Mouse (Mus musculus) macrophage (primary cell): ENCODE data around the gene 4931414P19Rik. TPM values are rescaled to one million over a fixed set of nuclear protein-coding genes. Genes with fewer than 3 reads are reported as not detected.

Source experiments
- H3K27ac ChIP-seq: fragments of 350-480 bp; formaldehyde crosslinking; 2 replicates; pipeline ENCODE4 v1.9.0; 2021
- H3K36me3 ChIP-seq: fragments of 350-480 bp; formaldehyde crosslinking; 2 replicates; pipeline ENCODE4 v1.9.0; 2021; ENCODE audit errors: inconsistent target
- H3K4me3 ChIP-seq: fragments of 350-480 bp; formaldehyde crosslinking; 2 replicates; pipeline ENCODE4 v1.9.0; 2021; ENCODE audit errors: inconsistent target
- H3K79me2 ChIP-seq: fragments of 350-480 bp; formaldehyde crosslinking; 2 replicates; pipeline ENCODE4 v1.9.0; 2021; ENCODE audit errors: inconsistent target
- WGBS: methylation state at CpG from one replicate; pipeline ENCODE4 v1.1.7; 2026; ENCODE audit warnings: inconsistent platforms; ENCODE audit not compliant: missing documents; 5-methylcytosine and 5-hydroxymethylcytosine counted together
- polyA plus RNA-seq: library from polyadenylated mRNA; stranded (reverse); fragments of 250-400 nt; gene quantifications from 3 replicates; pipeline ENCODE4 v1.2.4, GENCODE M21; 2018; ENCODE audit warnings: inconsistent platforms

4931414P19Rik gene
- polyA plus RNA-seq, 1 experiment from 2014 or later: 3.9 TPM

DNA sequence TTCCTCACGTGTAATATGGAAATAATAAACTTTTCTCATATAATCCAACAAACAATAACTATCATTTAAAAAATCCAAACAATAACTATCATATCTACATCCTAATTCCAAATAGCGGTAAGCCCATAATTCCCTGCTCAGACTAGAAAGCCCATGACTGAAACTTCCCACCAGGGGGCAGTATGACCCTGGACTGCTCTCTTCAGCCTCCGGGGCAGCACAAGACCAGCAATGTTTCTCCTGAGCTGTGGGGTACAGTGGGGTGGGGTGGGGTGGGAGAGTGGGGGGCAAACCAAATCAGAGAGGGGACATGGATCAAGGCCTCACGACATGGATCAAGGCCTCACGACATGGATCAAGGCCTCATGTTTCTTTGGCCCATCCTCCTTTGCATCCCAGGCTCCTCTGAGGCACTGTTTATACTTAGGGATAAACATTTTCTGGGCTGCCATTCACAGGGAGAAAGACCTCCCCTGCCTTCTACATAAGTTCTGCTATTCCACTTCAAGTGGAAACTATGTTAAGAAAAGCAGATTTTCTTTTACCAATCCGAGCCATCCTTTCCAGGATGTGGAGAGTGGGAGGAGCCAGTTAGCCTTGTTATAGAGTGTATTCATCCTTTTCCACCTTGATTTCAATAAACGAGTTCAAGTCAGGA, 22.0 kb downstream of the 4931414P19Rik start:
- 73% methylated on average over 7 of the region's 7 CpGs for WGBS
- H3K36me3 ChIP-seq: no peaks in the 10 kb centered on the region

DNA sequence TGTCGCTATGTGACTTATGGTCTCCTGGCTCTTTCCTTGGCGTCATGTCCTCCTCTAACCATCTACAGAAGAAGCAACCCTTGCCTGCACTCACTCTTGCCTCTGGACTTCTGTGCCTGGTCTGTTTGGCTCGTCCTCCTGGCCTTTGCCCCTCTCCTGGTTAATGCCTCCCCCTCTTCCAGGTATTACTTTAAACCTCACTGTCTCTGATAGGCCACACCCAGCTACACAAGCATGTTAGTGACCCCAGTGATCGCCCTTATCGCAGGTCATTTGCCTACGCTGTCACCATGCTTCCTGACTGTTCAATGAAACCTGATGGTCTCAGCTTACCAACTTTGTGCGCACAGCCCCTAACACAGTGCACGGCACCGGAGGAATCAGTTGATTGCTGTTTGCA, 23.3 kb downstream of the 4931414P19Rik start:
- 98% methylated on average over 9 of the region's 9 CpGs for WGBS
- H3K27ac ChIP-seq: no peak overlapping the region
- H3K79me2 ChIP-seq: no peaks in the 10 kb centered on the region
- H3K4me3 ChIP-seq: no peak overlapping the region
- no peaks in the 10 kb centered on the region for H3K36me3 ChIP-seq

More for the DNA sequence above, 22.0 kb downstream of the 4931414P19Rik start:
- no peak overlapping the region for H3K27ac ChIP-seq
- H3K79me2 ChIP-seq: no peaks in the 10 kb centered on the region
- no peak overlapping the region for H3K4me3 ChIP-seq

DNA sequence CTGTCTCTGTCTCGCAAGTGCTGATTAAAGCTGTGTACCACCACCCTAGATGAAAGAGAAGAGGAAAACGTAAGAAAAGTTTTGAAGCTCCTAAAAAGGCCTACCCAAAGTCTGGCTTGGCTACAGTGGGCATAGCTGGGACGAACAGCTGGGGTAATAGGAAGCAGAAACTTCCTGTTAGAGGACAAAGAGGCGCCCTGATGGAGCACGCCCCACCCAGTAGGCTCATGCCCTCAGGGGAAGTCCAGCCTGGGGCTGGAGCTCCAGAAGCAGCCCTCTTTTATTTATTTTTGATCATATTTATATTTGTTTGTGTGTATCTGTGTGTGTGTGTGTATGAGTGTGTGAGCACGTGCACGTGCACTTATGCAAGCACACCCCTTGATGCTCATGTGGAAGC, 26.2 kb downstream of the 4931414P19Rik start:
- Histone ChIP-seq H3K27ac (no peak overlapping the region), H3K79me2 (no peaks in the 10 kb centered on the region), H3K36me3 (no peaks in the 10 kb centered on the region), H3K4me3 (no peak overlapping the region)
- WGBS: 22% methylated on average over 7 of the region's 7 CpGs

DNA sequence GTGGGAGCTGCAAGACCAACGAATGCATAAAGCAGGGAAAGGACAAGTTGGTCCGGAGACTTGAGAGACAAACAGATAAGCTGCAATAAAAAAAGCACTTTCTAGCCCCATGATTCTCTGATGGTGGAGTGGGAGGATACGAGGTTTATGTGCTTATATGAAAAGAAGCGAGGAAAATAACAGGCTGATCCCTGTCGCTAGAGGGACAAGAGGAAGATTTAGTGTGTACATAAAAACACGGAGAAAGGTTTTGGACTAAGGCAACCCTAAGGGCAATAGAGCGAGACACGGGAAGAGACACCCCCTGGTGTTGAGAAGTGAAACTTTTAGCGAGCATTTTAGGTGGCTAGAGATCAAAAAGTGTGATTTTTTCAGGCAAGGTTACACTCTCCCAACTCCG, 27.7 kb downstream of the 4931414P19Rik start:
- WGBS: under 1% methylated on average over 10 of the region's 10 CpGs
- H3K27ac ChIP-seq: peak overlapping the region; percentile 28; the same call in 1 of the 2 replicates

DNA sequence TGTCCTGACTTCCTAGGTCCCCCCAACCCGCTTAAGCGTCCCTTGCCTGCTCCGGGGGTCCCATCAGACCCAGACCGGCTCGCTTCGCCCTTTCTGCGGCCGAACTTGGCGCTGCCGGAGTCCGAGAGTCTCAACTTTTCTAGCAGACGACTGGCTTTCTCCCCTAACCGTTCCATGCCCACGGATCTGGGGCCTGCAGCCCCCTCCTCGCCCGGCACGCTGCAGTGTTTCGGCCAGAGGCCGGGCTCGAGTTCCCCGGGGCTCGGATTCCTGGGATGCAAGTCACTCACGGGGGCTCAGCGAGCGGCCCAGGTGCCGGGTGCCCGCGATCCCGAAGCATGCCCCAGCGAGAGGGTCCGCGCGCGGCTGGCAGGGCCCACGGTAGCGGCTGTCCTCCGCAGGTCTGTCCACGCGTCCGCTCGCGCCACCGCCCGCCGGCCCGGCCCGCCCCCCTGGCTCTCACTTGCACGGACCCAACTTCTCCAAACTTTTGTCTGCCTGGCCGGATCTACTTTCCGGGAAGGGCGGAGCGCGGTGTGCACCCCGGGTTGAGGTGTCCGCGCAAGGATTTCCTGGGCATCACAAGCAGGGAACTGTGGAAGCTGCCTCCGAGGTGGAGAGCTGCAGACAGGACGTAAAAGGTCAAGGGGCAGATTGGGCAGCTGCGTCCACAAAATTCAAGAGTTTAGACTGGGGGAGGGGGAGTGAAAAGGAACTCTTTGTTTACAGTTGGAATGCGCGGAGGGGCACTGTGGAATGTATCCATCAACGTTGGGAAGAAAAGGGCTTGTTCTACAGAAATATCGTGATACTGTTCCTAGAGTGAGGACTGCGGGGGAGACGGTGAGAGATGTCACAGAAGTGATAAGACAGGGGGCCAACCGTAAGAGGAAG, 28.5 kb downstream of the 4931414P19Rik start, which contains the start of gene Ajuba:
Ajuba (minus strand) TSS at position 470 of the 894 bp plus-strand sequence.
- no peaks in the 10 kb centered on the region for H3K79me2 ChIP-seq
- H3K27ac ChIP-seq: peak within 1 kb of the TSS; percentile 28; the same call in 1 of the 2 replicates
- H3K36me3 ChIP-seq: no peaks in the 10 kb centered on the region
- peak within 1 kb of the TSS; percentile 54 for H3K4me3 ChIP-seq
- WGBS: 1% methylated on average over 65 of the region's 66 CpGs

More for the DNA sequence above, 27.7 kb downstream of the 4931414P19Rik start:
- peak overlapping the region; percentile 54 for H3K4me3 ChIP-seq
- H3K36me3 ChIP-seq: no peaks in the 10 kb centered on the region
- no peaks in the 10 kb centered on the region for H3K79me2 ChIP-seq

DNA sequence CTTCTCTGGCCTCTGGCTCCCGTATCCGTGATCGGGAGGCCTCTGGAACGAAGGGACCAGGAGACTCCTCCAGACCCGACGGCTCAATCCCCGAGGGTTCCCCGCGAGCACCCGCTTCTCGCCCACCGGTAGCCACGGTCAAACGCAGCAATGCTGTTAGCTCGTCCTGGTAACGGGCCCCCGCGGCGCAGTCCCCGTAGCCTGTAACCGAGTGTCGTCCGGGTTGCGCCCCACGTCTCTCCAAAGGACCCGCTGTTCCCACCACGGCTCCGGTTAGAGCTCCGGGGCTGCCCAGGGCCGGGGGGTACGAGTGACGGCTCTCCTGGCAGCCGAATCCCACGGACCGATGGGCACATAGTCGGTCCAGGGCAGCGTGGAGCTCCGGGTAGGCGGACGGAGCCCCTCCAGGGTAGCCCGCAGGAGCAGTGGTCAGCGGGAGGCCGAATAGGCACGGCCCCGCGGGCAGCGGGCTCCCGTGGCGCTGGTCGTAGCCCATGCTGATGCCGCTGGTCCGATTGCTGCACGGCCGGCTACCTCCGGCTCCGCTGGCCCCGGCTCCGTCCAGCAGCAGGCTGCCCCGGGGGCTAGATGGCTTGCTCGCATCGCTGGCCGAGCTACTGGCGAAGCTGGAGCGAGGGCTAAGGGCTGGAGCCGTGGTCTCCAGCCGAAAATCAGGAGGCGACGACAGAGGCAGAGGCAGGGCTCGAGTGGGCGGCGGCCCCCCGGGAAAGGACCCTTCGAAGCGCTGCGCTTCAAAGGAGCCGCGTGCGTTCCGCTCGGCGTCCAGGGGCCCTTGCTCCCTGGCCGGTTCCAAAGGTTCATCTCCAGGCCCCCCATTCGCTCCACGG, 29.3 kb downstream of the 4931414P19Rik start:
- Histone ChIP-seq H3K4me3 (peak overlapping the region; percentile 21; the same call in 1 of the 2 replicates), H3K79me2 (no peaks in the 10 kb centered on the region), H3K27ac (no peak overlapping the region), H3K36me3 (no peaks in the 10 kb centered on the region)
- WGBS: 7% methylated on average over 79 of the region's 84 CpGs

DNA sequence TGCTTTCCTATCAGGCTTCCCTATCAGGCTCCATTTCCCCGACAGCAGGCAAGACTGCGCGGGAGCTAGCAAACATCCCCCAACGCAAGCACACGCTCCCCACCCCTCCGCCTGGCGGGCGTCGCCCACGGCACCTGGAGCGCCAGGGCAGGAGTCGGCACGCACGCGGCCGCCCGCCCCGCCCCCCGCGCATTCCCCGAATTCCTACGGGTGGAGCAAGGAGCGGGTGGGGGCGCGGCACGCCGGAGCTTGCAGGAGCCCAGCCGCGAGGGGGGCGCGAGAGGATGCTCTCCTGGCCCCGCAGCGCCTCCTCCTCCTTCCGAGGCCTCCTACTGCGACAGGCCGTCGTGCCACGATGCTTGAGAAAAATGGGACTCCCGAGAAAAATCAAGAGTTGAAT, 30.2 kb downstream of the 4931414P19Rik start:
- Histone ChIP-seq H3K27ac (no peak overlapping the region), H3K4me3 (no peak overlapping the region)
- WGBS: 11% methylated on average over 38 of the region's 39 CpGs

DNA sequence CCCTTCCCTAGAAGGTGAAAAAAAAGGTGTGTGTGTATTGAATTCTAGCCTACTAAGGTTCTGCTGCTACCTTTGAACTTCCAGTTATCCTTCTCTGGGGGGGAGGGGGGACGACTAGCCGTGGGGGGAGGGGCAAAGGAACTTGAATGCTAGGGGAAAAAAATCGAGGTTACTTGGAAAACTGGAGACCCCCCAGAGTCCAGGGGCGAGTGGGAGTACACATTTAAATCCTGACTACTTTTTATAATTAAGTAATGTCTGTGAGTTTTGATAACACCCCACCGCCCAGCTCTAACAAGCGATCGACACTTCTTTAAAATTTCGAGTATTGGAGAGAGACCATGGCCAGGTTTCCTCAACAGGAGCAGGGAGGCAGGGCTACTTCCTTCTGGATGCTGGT, 30.8 kb downstream of the 4931414P19Rik start:
- no peak overlapping the region for H3K4me3 ChIP-seq
- H3K27ac ChIP-seq: no peak overlapping the region
- H3K36me3 ChIP-seq: no peaks in the 10 kb centered on the region
- WGBS: 47% methylated on average over 8 of the region's 8 CpGs
- no peaks in the 10 kb centered on the region for H3K79me2 ChIP-seq

More for the DNA sequence above, 30.2 kb downstream of the 4931414P19Rik start:
- no peaks in the 10 kb centered on the region for H3K79me2 ChIP-seq
- no peaks in the 10 kb centered on the region for H3K36me3 ChIP-seq

DNA sequence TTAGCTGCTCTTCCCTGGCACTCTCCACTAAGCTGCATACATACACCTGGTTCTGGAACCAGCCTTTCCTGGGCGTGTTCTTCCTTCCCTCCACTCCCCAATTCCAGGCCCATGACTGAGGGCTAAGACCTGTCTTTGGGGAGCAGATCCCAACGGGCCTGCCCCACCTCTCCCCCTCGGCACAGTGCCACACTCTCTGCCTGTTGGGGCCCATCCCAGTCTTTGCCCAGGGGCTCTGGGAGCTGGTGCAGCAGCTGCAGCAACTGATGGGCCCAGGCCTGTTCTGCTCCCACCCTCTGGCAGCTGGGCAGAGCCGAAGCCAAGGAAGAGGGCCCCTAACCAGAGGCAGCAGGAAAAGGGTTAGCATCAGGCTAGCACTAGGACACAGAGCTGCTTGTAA, 31.5 kb downstream of the 4931414P19Rik start:
- Histone ChIP-seq H3K36me3 (no peaks in the 10 kb centered on the region), H3K27ac (no peak overlapping the region), H3K79me2 (no peaks in the 10 kb centered on the region), H3K4me3 (no peak overlapping the region)
- 88% methylated on average over 4 of the region's 4 CpGs for WGBS

DNA sequence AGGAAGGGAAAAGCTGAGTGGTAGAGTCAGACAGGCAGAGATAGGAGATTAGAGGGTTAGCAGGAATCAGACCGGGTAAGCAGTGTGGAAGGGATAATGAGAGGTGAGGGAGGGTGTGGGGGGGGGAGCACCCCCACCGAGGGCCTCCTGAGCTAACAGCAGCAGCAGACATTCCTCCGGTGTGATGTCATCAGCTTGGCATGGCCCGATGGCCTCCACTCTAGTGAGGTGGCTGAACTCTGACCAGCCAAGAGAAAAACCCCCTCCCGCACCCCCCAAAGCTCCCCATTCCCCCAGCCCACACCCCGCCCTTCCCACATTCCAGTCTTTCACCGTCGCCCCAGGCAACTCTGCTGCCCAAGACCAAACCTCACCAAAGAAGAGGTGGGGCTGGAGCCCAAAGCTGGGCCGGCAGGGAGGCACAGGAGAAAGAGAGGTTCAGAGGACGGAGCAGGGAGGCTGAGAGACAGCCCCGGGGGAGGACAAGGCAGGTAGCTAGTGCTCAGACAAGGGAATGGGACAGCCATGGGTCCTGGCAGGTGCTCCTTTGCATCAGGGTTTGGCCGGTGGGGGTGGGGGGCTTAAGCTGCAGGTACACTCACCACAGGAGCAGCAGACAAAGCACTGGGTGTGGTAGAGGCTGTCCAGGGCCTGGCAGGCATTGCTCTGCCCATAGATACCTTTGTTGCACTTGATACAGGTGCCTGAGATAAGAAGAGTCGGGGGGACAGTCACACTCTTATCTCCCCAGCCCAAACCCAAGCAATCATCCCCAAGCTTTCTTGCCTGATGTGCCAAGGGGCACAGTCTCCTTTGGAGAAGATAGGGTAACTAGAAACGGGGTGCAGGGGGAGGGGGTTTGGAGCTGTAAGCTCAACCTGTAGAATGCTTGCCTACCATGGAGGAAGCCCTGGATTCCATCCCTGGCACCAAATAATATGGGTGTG, 32.7 kb downstream of the 4931414P19Rik start:
- no peak overlapping the region for H3K27ac ChIP-seq
- no peaks in the 10 kb centered on the region for H3K79me2 ChIP-seq
- 78% methylated on average over 13 of the region's 14 CpGs for WGBS
- H3K4me3 ChIP-seq: no peak overlapping the region
- no peaks in the 10 kb centered on the region for H3K36me3 ChIP-seq

DNA sequence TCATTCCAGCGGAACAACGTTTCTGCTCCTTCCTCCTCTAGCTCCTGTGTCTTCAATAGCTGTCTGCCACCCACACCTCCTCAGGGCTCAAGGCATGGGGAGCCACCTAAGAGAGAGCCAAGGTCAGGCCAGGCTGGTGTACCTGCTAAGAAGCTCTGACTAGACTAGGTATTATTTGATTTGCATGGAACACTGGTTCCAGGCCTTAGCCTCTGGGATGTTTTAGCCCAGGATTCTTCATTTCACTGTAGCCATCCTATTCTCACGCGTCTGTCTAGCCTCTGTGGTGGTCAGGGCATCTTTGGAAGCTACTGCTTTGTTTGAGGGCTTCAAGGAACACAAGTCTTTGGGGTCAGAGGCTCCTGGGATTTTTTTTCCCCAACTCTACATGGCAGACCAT, 33.7 kb downstream of the 4931414P19Rik start:
- H3K79me2 ChIP-seq: no peaks in the 10 kb centered on the region
- no peaks in the 10 kb centered on the region for H3K36me3 ChIP-seq
- no peak overlapping the region for H3K27ac ChIP-seq
- no peak overlapping the region for H3K4me3 ChIP-seq
- 91% methylated on average over 4 of the region's 4 CpGs for WGBS

DNA sequence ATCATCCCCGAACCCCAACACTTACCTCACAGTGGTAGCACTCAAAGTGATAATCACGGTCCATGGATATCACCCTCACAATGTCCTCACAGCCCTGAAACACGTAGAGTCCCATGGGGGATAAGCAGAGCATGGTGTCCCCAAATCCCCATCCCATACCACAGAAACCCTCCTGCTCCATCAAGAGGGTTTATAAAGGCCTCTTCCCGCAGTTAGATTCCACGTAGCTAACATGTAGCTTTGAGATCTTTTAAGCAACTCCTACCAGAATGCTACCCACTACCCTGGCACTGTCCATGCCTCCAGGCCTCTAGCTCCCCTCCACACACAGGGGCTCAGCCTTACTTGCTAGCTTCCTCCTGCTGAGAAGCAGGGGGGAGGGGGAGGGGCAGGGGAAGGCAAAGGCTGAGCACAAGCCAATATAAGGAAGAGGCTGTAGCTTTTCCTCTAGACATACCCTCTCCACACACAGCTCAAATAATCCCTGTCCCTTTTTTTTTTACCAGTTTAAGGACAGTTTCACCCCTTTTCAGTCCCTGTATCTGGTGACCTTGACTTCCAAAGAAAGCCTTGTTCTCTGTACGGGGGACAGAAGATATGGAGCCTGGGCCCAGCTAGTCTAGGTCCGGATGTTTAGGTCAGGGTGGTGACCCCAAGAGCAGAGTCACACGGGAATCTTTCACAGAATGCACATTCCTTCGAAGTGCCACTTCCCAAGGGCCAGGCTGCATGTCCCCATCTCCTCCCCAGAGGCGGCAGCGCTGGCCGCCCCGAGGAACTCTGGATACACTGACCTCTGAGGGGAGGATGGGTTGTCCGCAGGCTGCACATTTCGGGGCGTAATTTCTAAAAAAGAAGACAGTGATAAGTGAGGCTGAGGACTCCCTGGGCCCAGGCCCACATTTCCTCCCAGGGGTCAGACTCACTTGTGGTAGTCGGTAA, 36.1 kb downstream of the 4931414P19Rik start:
- no peaks in the 10 kb centered on the region for H3K36me3 ChIP-seq
- no peak overlapping the region for H3K4me3 ChIP-seq
- WGBS: 86% methylated on average over 17 of the region's 17 CpGs
- H3K27ac ChIP-seq: no peak overlapping the region
- no peaks in the 10 kb centered on the region for H3K79me2 ChIP-seq
